Mouse (Mus musculus): ENCODE results near the gene Fhod1.

DNA sequence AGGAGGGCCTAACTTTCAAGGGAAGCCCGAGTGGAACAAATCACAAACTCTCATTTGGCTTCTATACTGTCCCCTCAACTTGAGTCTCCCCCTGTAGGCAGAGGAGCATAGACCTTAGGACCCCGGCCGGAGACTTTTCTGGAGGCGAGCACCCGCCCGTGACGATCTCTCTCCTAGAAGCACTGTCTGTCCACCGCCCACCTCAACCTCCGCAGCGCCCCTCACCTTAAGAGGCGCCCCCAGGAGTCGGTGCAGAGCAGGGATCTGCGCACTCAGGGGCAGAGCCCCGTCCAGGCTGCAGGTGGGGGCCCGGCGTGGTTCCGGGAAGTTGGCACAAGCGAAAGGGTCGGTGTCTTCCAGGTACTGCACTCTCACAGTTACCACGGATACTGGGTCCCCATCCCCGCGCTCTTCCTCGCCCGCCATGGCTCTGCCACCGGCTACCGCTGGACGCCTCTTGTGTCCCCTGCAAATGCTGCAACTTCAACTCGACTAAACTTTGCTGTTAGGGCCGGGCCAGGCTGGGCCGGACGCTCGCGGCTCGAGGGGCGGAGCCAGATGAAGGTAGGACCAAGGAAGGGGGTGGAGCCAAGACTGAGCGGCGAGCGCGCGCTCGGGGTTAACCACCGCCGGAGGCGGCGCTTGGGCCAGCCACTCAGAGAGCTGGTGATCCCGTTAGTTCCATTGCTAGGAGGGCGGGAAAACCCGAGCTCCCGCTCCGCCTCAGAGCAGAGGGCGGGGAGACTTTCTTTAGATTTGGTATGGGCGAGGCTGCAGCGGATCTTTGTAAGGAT lies at the start of gene Fhod1:
- TF ChIP-seq CTCF (IDR thresholded peaks at IDR 0.05; ENCODE audit: extremely low read depth, insufficient read depth, insufficient read length, insufficient replicate concordance) (no peak), POLR2A (IDR thresholded peaks at IDR 0.05; ENCODE audit: low read depth, low read length) (peak; percentile 39; the same call in 1 of the 2 replicates)

Data from spleen, adult 2 months (tissue).